Mouse (Mus musculus): Measurements from ENCODE around the gene Dnah17.

Gene Dnah17

DNA sequence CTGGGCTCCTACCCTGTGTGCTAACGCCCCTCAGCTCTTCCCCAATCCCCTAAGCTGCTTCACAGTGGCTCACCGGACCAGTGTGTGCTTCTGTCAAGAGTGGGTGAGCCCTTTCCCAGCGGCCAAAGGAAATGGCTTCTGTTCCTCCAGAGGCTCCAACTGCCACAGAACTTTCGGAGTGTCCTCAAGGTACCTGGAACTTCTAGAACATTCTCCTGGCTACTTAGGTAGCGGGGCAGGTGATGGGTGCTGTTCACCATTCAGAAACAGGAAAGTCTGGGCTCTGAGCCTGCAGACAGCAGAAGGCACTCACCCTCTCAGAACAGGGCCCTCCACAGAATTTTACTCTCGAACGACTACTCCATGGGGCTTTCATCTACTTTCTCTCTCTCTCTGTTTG is at the start of gene Dnah17:
TSS of gene Dnah17 (minus strand) at position 101 of the 400 bp plus-strand sequence.
- DNase-seq (ENCODE audit: low spot score), result no peak

DNA sequence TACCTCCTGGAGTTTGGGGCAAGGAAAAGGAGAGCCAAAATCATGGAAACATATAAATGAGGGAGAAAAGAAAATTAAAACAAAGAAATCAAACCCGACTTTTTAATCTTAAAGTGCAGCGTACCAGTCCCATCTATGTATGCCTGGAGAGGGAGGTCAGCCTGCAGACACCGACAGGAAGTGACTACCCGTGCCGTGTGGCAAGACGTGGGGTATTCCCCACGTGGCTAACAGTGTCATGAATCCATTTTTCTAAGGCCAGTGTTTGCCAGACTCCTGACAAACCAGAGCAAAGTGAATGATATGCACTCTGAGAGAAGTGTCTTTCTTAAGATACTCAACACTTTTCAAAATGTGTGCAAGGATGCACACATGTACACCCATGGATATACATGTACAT is 49.8 kb upstream of the Dnah17 start:
- DNase-seq (ENCODE audit: low spot score), result no peak

DNA sequence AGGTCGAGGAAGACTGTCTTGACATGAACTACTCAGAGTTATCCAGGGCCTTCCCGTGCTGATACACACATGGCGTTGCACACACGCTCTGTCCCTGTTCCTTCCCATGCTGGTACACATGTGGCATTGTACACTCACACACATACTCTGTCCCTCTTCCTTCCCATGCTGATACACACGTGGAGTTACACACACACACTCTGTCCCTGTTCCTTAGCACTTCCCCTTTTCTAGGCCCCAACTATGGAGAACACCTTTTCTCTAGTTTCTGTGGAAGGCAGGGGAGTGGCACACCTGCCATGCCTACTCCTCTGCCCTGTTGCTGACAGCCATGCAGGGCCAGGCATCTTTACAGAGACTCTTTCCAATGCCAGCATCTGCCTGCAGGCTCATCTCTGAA is 47.8 kb upstream of the Dnah17 start:
- no peak for DNase-seq (ENCODE audit: low spot score)

DNA sequence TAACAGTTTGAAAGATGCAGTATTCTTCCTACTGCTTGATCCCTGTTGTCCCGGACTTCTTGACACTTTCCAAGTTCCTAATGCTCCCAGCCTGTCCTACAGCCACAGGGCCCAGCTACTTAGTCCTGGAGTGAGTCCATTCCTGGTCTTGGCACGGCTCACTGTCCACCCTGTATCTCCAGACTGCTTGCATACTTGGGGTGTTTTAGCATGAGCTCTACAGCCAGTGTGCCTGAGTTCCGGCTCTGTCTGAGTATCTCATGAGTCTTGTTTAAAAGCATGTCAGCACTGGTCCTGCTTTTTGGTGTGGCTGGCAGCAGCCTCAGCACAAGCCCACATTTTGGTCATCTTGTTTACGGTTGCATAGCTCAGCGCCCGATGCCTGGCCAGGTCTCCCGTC is 44.3 kb upstream of the Dnah17 start:
- no peak for DNase-seq (ENCODE audit: low spot score)

DNA sequence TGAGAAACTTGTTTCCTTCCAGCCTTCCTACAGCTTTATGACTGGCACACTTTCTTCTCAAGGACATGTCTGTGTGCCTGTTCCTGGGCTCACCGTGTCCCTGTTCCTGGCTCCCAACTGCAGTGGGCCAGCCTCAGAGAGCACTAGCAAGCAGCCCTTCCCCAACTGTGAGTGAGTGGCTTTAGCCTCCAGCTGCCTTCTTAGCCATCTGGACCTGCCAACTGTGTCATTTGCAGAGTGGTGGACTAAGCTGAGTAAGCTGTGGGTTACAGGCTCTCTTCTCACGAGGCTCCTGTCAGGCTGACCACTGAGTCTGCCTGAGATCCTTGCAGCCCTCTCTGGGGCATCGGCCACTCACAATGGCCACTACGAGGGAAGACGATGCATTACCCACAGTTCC is 42.3 kb upstream of the Dnah17 start:
- DNase-seq (ENCODE audit: low spot score), result no peak

DNA sequence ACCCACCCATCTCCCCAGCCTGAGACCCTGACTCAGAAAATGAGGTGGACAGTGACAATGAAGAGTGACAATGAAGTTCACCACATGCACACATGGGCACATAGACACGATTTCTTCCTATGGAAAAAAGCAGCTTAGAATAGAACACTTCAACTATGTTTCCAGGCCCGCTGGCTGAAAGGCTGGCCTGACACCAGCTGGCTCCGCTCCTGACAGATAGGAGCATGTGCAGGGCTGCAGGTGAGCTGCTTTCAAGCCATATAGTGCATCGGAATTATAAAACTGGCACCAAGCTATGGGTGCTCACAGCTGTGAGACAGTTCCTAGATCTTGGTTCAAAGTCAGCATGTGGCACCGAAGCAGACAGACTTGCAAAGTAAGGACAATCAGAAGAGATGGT is 39.9 kb upstream of the Dnah17 start:
- DNase-seq (ENCODE audit: low spot score), result no peak

DNA sequence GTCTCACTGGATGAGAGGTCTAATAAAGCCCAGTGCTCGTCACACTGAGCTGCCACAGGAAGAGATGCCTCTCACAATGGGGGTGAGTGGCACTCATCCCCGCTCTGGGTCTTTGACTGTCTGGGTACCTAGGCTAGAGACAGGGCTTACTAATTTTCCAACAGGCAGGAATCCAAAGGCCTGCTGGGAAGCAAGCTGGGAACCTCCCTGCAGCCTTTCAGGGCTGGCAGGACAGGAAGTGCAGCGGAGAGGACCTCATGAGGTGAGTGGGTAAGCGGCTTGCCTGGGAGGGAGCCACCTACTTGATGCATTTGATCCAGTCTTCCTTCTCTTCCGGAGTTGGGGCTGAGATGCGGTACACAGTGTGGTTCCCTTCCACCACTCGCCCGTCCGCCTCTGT is 38.3 kb upstream of the Dnah17 start:
- DNase-seq (ENCODE audit: low spot score), result no peak

DNA sequence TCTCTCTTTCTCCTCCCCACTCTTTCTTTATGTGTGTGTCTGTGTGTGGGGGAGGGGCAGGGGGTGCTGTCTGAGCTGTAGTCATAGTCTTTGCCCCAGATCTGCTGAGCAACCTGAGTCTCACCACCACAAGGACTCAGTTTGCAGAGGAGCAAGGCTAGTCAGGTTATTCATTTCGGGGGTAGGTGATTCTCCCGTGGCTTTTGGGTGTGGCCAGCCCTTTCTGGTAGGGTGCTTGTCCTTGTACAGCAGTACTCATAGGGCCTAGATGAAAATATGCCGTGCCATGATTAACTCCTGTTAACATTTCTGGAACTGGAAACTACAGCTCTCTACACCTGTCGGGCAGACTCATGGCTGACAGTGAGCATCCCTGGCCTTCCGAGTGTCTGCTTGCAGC is 36.2 kb upstream of the Dnah17 start:
- DNase-seq (ENCODE audit: low spot score), result no peak

DNA sequence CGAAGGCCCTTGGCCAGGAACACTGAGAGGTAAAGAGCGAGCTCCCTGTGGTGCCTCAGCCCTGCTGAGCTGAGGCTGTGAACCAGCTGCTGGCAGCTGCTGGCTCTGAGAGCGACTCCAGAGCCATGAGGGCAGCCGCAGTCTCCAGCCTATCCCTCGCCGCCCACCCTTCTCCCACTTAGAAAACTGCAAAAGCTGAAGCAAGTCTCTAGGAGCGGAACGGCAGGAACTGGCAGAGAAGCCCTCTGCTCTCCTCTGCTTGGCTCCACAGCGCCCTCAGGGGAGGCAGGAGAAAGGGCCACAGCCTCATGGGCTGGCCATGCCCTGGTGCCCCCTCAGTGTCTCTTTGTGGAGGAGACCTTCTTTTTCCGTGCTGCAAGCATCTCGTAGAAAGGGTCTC is 35.2 kb upstream of the Dnah17 start:
- peak; percentile 18 for DNase-seq (ENCODE audit: low spot score)

DNA sequence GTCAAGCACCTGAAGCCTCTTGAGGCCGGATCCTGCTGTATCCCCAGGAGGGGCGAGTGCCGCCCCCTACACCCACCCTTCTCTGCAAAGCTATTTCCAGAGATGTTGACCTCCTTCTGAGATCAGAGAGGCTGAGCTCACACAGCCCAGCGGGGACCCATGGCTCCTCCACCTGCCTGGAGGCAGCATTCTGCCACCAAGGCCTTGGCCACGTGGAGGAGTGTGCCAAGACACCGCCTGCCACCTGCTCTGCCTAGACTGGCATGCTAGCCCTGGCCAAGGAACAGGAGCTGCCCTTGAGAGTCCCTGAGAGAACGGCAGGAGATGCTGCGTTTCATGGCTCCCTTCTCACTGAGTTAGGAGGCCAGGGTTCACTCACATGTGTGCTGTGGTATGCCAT is 34.1 kb upstream of the Dnah17 start:
- no peak for DNase-seq (ENCODE audit: low spot score)

DNA sequence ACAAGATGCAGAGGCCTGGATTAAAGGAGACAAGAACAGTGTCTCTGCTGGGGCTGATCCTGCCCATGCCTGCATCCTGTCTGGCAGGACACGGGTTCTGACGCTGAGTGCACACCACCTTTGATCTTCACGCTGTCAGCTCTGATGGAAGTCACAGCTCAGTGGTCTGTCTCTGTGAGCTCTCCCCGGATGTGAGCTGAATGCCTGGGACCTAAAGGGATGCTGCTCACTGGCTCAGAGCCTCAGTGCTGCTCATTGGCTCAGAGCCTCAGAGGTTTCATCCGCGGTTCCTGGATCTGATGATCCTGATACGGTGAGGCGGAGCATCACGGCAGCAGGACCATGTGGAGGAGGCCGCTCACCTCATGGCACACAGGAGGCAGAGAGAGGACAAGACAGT is 31.8 kb upstream of the Dnah17 start:
- no peak for DNase-seq (ENCODE audit: low spot score)

DNA sequence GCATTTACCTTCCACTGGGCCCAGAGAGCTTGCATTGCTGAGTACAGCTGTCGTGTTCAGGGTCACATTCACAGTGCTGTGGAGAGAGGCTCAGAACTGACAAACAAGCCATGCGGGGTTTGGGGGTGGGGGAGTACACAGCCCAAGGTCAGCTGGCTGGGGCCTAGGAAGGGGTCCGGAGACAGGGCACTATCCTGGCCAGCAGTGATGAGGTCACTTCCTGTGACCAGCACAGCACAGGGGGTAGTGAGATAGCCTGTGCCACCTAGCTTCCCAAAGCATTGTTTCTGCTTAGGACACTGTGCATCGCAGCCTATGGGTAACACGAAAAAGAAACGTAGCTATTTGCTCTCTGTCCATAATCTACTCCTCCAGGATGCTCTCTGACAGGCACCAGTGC is 30.8 kb upstream of the Dnah17 start:
- DNase-seq (ENCODE audit: low spot score), result no peak

DNA sequence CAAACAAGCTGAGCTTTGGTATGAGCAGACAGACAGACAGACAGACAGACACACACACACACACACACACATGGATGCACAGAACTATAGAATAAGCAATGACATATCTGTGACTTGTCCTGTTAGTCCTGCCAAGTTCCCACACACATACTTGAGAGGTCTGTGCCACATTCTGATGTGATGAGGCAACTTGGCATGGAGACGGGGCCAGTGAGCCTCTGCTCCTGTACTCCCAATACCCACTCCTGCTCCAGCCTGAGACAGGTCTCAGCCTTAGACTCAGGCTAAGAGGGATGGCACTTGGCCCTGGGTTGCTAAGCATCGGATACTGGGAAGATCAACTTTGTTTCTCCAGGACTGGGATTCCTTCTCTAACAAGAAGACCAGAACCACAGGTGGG is 30.3 kb upstream of the Dnah17 start:
- DNase-seq (ENCODE audit: low spot score), result no peak

DNA sequence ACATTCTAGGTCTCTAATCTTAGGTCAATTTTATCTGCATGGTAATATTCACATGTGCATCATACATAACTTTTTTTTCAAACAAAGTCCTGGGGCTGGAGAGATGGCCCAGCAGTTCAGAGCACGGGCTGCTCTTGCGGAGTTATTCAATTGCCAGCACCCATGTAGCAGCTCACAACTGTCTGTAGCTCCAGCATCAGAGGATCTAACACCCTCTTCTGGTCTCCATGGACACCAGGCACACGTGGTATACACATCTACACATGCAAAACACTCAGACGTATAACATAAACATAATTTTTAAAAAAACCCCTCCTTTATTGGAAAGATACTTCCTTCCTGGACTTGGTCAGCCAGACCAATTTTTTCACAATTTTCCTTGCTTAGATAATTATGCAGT is 28.3 kb upstream of the Dnah17 start:
- no peak for DNase-seq (ENCODE audit: low spot score)

DNA sequence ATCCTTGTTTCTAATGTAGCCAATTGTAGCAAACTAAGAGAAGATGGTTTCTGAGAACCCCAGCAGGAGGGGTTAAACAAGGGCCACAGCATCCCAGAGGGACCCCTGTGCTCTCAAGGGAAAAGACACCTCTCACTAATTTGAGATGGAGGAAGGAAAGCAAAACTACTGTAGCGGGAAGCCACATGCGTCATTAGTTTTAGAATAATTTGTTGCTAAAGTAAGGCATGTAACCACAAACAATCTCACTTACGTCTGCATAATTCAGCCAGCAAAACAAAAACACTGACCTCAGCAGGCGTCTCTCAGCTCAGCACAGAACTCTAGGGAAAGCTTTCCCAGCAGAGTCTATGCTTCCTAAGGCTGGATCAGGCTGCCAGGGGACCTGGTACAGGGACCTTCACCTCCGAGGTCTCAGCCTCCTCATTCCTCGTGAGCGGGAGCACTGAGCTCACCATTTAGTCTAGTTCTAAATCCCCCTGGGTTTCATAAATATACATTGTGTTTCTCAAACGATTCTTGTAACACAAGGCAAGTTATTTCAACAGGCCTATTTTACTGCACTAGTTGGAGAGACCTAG is 26.1 kb upstream of the Dnah17 start:
- no peak for DNase-seq (ENCODE audit: low spot score)

DNA sequence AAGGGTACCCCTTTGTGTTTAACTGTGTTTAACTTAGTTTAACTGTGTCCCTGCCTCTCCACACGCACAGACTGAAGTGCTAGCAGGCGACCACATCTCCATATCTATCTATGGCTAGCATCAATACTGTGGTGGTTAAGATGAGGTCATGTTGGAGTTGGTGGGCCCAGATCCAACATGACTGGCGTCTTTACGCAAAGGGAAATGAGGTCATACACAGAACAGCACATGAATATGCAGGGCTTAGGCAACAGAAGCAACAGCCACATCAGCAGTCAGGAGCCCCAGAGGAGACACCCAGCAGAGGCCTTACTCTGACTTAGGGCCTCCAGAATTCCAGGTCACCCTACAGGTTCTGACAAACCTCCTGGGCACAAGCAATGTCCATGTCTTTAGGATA is 22.5 kb upstream of the Dnah17 start:
- no peak for DNase-seq (ENCODE audit: low spot score)

DNA sequence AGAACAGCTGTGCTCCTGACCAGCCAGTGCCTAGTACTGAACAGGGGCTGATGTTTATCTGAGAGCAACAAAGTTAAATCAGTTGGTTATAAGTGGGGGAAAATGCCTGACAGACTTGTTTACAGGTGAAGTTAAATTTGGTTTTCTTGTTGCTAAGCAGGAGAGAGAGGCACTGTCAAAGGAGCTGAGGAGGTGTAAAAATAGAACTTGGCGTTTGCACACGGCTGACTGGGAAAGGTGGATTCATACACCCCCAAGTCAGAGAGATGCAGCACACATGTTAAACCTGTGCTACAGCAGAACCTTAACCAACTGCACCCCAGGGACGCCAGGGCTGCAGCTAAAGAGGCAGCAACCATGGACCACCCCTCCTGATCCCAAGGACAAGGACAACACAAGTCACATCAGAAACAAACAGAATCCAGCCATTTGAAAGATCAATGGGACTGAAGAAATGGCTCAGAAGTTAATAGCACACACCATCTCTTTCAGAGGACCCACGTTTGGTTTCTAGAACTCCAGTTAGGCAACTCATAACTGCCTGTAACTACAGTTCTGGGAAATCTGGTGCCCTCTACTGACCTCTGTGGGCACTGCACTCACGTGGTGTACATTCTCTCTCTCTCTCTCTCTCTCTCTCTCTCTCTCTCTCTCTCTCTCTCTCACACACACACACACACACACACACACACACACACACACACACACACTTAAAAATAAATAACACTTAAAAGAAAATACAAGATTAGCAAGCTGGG is 21.2 kb upstream of the Dnah17 start:
- no peak for DNase-seq (ENCODE audit: low spot score)

DNA sequence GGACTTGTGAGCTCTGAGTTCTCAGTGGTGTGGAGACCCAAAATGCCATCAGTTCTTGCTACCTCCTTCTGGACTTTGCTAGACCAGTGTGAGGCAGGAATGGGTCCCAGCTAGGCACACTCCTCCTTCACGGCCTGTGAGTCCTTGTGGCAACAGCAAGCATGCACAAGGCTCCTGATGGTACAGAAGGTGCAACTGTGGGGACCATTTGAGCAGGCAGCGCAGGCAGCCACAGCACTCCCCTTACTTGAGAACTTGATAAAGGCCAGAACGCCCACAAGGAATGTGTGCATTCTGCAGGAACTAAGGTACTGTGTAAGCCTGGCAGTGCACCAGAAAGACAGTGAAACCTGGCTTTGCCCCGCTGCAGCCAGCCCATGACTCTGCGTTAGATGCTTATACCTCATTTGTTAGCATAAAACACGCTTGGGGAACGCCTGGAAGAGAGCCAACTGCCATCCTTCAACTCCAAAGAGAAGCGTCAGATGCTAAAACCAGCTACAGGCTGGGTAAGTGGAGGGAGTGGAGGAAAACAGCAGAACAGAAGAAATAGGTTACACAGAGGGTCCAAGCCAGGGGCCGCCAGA is 19.8 kb upstream of the Dnah17 start:
- no peak for DNase-seq (ENCODE audit: low spot score)

DNA sequence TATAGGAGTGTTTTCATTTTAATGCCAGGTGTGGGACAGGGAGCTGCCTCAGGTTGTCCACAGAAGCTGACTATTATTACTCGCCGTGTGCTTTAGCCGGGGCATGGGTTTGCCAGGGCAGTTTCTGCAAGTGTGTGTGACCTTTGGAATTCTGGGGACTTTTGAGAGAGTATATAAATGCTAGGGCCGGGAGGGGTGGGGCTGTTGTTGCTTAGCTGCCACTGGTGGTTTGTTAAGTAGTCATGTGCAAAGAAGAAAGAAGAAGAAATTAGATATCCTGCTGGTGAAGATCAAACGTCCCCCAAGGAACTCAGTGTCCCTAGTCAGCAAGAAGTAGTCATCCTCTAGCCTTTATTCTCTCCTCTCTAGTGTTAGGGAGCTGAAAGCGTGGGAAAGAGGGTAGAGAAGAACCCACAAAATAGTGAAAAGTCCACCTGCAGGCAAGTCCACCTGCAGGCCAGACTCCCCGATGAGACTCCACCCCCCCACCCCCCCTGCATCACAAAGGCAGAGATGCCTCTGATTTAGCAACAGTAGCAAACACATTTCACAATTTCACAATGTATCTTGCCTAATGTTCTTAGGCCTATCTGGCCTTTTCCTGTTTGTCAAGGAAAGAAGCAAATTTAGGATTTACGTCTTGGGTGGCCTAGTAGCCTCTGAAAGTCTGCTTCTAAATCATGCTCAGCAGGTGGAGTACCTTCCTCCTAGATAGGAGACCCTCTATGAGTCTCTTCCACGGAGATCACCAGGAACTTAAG is 17.6 kb upstream of the Dnah17 start:
- DNase-seq (ENCODE audit: low spot score), result no peak

DNA sequence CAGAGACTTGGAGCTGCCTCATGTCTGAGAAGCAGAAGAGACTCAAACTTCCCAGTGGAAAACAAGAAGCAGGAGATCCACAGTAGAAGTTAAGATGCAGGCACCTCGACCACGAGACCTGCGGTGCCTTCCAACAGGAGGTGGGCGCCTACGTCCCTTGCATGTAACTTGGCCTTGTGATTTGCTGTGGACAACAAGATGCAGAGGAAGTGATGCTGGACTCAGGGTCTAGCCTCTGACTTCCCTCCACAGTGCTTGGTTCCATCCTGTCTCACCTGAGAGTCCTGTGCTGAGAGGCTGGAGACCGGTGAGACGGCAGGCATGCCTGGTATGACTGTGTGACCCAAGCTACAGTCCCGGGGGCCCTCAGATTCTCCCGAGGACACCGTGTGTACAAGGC is 16.0 kb upstream of the Dnah17 start:
- no peak for DNase-seq (ENCODE audit: low spot score)

DNA sequence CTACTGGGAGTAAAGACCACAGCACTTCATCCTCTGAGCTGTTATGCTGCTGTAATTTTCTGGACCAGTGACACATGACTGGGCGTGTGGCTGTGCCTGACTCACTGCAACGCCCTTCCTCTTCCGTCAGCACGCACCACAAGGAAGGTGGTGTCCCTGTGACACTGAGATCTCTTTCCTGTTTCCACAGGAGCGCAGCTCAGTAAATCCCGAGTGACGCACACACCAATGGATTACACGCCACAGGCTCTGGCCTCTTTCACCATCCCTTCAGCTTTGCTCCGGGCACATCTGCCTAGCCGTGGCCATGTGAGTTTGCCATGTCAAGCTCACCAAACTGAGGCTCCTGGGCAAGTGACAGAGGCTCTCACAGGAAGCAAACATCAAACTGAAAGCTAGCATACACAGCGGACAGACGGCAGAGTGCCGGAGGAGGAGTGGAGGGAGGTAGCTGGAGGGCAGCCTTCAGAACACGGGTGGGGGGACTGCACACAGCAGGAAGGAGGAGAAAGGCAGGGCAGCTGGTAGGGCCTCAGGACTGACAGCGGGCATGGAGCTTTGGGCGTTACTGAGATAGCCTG is 15.4 kb upstream of the Dnah17 start:
- DNase-seq (ENCODE audit: low spot score), result no peak

DNA sequence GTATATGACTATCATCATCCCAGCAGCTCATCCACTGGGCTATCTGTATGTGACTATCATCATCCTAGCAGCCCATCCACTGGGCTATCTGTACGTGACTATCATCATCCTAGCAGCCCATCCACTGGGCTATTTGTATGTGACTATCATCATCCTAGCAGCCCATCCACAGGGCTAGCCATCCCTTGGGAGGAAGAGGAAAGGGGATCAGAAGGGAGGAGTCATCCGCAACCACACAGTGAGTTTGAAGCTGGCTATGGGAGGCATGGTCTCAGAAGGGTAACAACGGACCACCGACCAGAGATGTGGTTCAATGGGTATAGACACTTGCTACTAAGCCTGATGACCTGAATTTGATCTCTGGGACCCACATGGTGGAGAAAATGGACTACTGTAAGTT is 14.7 kb upstream of the Dnah17 start:
- DNase-seq (ENCODE audit: low spot score), result no peak

DNA sequence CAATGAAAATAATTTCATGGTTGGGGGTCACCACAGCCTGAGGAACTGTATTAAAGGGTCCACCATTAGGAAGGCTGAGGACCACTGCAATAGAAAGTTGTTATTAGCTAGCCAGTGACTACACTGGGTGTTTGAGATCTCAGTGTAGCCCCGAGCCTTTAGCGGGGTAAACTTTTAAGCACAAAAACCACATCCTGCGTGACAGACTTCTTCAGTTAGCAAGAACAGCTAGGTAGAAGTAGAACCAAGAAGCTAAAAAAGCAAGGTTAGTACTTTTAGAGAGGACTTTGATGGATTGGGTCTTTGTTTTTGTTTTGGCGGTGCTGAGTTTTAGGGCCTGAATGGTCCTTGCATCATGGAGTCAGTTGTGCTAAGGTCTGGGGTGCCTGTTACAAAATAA is 13.3 kb upstream of the Dnah17 start:
- DNase-seq (ENCODE audit: low spot score), result no peak
